Mouse (Mus musculus) embryonic fibroblast, embryonic 13.5 days (primary cell): ENCODE measurements at regions not wholly inside any gene's neighbourhood (a gene's known extent, or its start where the extent isn't known, plus 50 kb on each side); places are given as distances from the start of the nearest gene placed in this dataset.

Source experiments
- CTCF ChIP-seq: IDR thresholded peaks from 2 replicates; pipeline ENCODE4 v1.5.1; 2011; ENCODE audit warnings: mild to moderate bottlenecking, control low read depth, low read length, moderate library complexity, borderline replicate concordance; ENCODE audit not compliant: insufficient read depth
- POLR2A ChIP-seq: IDR thresholded peaks from 2 replicates; pipeline ENCODE4 v1.6.1; 2011; ENCODE audit warnings: low read depth, mild to moderate bottlenecking, control low read depth, low read length, moderate library complexity

DNA sequence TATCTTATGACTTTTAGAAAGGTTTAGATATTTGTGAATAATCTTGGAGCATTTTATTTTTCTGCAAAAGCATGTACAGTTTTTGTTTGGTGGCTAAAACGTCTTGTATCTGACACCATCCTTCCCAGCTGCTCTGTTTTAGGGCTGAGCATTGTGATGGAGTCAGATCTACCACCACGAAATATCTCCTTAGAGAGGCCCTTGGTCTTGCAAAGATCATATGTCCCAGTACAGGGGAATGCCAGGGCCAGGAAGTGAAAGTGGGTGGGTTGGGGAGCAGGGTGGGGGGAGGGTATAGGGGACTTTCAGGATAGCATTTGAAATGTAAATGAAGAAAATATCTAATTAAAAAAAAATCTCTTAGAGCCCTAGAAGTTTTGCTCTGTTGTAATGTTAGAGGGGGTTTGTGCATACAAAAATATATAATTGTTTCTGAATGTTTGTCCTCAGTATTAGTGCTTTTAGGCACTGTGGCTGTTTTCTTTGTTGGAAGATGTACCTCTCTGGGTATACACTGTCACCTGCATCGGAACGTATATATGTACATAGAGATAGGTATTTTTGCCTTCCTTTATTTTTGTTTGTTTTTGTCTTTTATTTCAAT, 211.4 kb downstream of the Otol1 start:
- TF ChIP-seq CTCF (no peak), POLR2A (no peak)
